ENCODE assay signal across 8 mouse cellular contexts in the genomic region with DNA sequence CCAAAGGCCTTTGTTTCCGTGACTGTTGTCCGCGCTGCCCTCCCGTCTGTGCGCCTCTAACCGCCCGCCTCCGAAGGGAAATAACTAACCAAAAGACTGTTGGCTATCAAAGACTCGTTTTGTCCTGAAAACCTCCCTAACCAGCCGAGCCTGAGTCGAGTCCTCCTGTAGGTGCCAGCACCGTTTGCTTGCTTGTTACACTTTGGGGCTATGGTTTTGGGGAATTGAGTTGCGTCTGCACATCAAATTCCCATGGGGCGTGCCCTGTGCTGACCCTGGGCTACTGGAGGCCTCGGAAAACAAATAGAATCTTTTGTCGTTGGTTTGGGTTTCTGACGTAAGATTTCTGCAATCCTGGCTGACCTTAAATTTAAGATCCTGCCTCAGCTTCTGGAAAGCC. TPM values are rescaled to one million over a fixed set of nuclear protein-coding genes. Genes with fewer than 3 reads are reported as not detected.
DNase-seq lines count a peak whose midpoint lies in the region; ATAC-seq and TF ChIP-seq lines count a peak whose summit lies in the region.

No protein-coding gene starts in this region.

- TF ChIP-seq CTCF in gastrocnemius, adult 2 months (IDR thresholded peaks at IDR 0.05) = no peak
- no peak for TF ChIP-seq CTCF in bone marrow, adult 2 months (IDR thresholded peaks at IDR 0.05; ENCODE audit: control insufficient read depth, insufficient read depth, low read length)

- DNase-seq in gastrocnemius, adult 2 months = peak; percentile 64
- DNase-seq in gastrocnemius, postnatal 4 days (ENCODE audit: low spot score in 2 of 2) = no peak
- peak; percentile 45 for DNase-seq in gastrocnemius, postnatal 14 days
- DNase-seq in limb, embryonic 11.5 days (ENCODE audit: low spot score) = peak; percentile 80
- DNase-seq in urinary bladder, postnatal 10 days (ENCODE audit: low spot score) = no peak
- DNase-seq in ovary, adult 18-20 months (ENCODE audit: low spot score) = no peak

- peak overlapping the region; percentile 89 for H3K9ac ChIP-seq in limb, embryonic 11.5 days (ENCODE audit: low read length)
- H3K9ac ChIP-seq in neural tube, embryonic 12.5 days = peak overlapping the region; percentile 62

- ATAC-seq in limb, embryonic 11.5 days (ENCODE audit: insufficient number of reproducible peaks, low FRiP score, low TSS enrichment, low read depth) = no peak; the same call in 1 of the 2 replicates
- no peak for ATAC-seq in neural tube, embryonic 12.5 days (ENCODE audit: low FRiP score, low read depth)

- WGBS in bone marrow, adult 2 months = under 1% methylated on average over 17 of the region's 17 CpGs
- WGBS in limb, embryonic 11.5 days = under 1% methylated on average over 17 of the region's 17 CpGs
- 1% methylated on average over 17 of the region's 17 CpGs for WGBS in neural tube, embryonic 12.5 days

- no peak for TF ChIP-seq POLR2A in bone marrow, adult 2 months (IDR thresholded peaks at IDR 0.05; ENCODE audit: borderline replicate concordance, control insufficient read depth, low read depth, low read length)

- peaks cover 6% of the 10 kb centered on the region; the same call in 1 of the 2 replicates for H3K4me1 ChIP-seq in bone marrow, adult 2 months (ENCODE audit: control insufficient read depth, insufficient read depth, low read length)
- H3K4me1 ChIP-seq in limb, embryonic 11.5 days (ENCODE audit: control insufficient read depth, insufficient read depth, low read length) = peaks cover 27% of the 10 kb centered on the region
- peaks cover 22% of the 10 kb centered on the region for H3K4me1 ChIP-seq in neural tube, embryonic 12.5 days

- no peaks in the 10 kb centered on the region for H3K27me3 ChIP-seq in limb, embryonic 11.5 days (ENCODE audit: control insufficient read depth, insufficient read depth, low read length)
- H3K27me3 ChIP-seq in neural tube, embryonic 12.5 days (replicated peaks) = no peaks in the 10 kb centered on the region

- H3K27ac ChIP-seq in gastrocnemius, adult 2 months = peak overlapping the region; percentile 89
- peak overlapping the region; percentile 77 for H3K27ac ChIP-seq in bone marrow, adult 2 months (ENCODE audit: control insufficient read depth, insufficient read depth, low read depth, low read length, poor library complexity)
- H3K27ac ChIP-seq in limb, embryonic 11.5 days (replicated peaks; ENCODE audit: low read depth, low read length) = peak overlapping the region; percentile 90
- peak overlapping the region; percentile 89 for H3K27ac ChIP-seq in neural tube, embryonic 12.5 days

- peaks cover 23% of the 10 kb centered on the region for H3K36me3 ChIP-seq in limb, embryonic 11.5 days (ENCODE audit: control insufficient read depth, insufficient read depth, low read length)
- H3K36me3 ChIP-seq in neural tube, embryonic 12.5 days = peaks cover 25% of the 10 kb centered on the region

- peak overlapping the region; percentile 78 for H3K4me3 ChIP-seq in gastrocnemius, adult 2 months
- H3K4me3 ChIP-seq in bone marrow, adult 2 months (replicated peaks; ENCODE audit: control insufficient read depth, low read depth, low read length) = peak overlapping the region; percentile 85
- peak overlapping the region; percentile 99 for H3K4me3 ChIP-seq in limb, embryonic 11.5 days (ENCODE audit: low read depth, low read length)
- H3K4me3 ChIP-seq in neural tube, embryonic 12.5 days = peak overlapping the region; percentile 43

- H3K9me3 ChIP-seq in limb, embryonic 11.5 days (ENCODE audit: control insufficient read depth, low read length) = no peaks in the 10 kb centered on the region
- no peaks in the 10 kb centered on the region for H3K9me3 ChIP-seq in neural tube, embryonic 12.5 days

- intact Hi-C loops in gastrocnemius, adult 2 months (cut with DNase I) = no loop called here
- intact Hi-C loops in gastrocnemius, postnatal 14 days (cut with DNase I; ENCODE audit: low total_unique reads) = no loop called here

- H3K4me2 ChIP-seq in limb, embryonic 11.5 days (ENCODE audit: low read depth, severe bottlenecking) = peak overlapping the region; percentile 63
- peak overlapping the region; percentile 65 for H3K4me2 ChIP-seq in neural tube, embryonic 12.5 days (replicated peaks)

RNA-seq across cellular contexts. Expression of a gene that starts 0.8 kb away (rescaled TPM):
- total RNA-seq in gastrocnemius, adult 2 months (2021) = 100 to 1,000 TPM; 552 to 624 TPM
- total RNA-seq in gastrocnemius, postnatal 4 days (2021) = 1,000 to 10,000 TPM; 1,483 to 1,628 TPM
- polyA plus RNA-seq in bone marrow, adult 2 months (2011; ENCODE audit: insufficient read depth, insufficient read length, low replicate concordance, missing spikeins) = 2,527 and 4,441 TPM in 2 replicates
- 100 to 1,000 TPM; 742 to 866 TPM for total RNA-seq in gastrocnemius, postnatal 14 days (2021)
- polyA plus RNA-seq in limb, embryonic 11.5 days (2014; fragmentation: Nextera tagmentation; extraction: Ambion mirVana) = 1,469 and 1,490 TPM in 2 replicates
- polyA plus RNA-seq in neural tube, embryonic 12.5 days (2016; fragmentation: Nextera tagmentation; extraction: Ambion mirVana) = 974 and 1,017 TPM in 2 replicates

RNA-seq across cellular contexts. Expression of a gene that starts 5.1 kb away (rescaled TPM):
- total RNA-seq in gastrocnemius, adult 2 months (2021) = 100 to 1,000 TPM; 457 to 518 TPM
- 1,000 to 10,000 TPM in 1 of 2 experiments, 100 to 1,000 TPM in 1; 985 to 1,047 TPM for total RNA-seq in gastrocnemius, postnatal 4 days (2021)
- 982 and 1,240 TPM in 2 replicates for polyA plus RNA-seq in bone marrow, adult 2 months (2011; ENCODE audit: insufficient read depth, insufficient read length, low replicate concordance, missing spikeins)
- total RNA-seq in gastrocnemius, postnatal 14 days (2021) = 100 to 1,000 TPM; 599 to 696 TPM
- polyA plus RNA-seq in limb, embryonic 11.5 days (2014; fragmentation: Nextera tagmentation; extraction: Ambion mirVana) = 1,759 and 1,785 TPM in 2 replicates
- polyA plus RNA-seq in neural tube, embryonic 12.5 days (2016; fragmentation: Nextera tagmentation; extraction: Ambion mirVana) = 1,089 and 1,117 TPM in 2 replicates

RNA-seq across cellular contexts. Expression of a gene that starts 6.7 kb away (rescaled TPM):
- total RNA-seq in gastrocnemius, adult 2 months (2021) = under 1 TPM in 1 of 2 experiments, not detected in 1; 0.26 TPM
- under 1 TPM in 1 of 2 experiments, not detected in 1; 0.34 TPM for total RNA-seq in gastrocnemius, postnatal 4 days (2021)
- not detected in 2 replicates for polyA plus RNA-seq in bone marrow, adult 2 months (2011; ENCODE audit: insufficient read depth, insufficient read length, low replicate concordance, missing spikeins)
- total RNA-seq in gastrocnemius, postnatal 14 days (2021) = not detected
- 0.45 TPM in 1 of 2 replicates, not detected in the other for polyA plus RNA-seq in limb, embryonic 11.5 days (2014; fragmentation: Nextera tagmentation; extraction: Ambion mirVana)
- not detected in 2 replicates for polyA plus RNA-seq in neural tube, embryonic 12.5 days (2016; fragmentation: Nextera tagmentation; extraction: Ambion mirVana)

RNA-seq across cellular contexts. Expression of a gene that starts 6.9 kb away (rescaled TPM):
- total RNA-seq in gastrocnemius, adult 2 months (2021) = 1 to 10 TPM; 2.2 to 3.3 TPM
- total RNA-seq in gastrocnemius, postnatal 4 days (2021) = 1 to 10 TPM; 2.4 to 5.1 TPM
- 32.5 and 85.0 TPM in 2 replicates for polyA plus RNA-seq in bone marrow, adult 2 months (2011; ENCODE audit: insufficient read depth, insufficient read length, low replicate concordance, missing spikeins)
- total RNA-seq in gastrocnemius, postnatal 14 days (2021) = 1 to 10 TPM; 1.9 to 2.5 TPM
- polyA plus RNA-seq in limb, embryonic 11.5 days (2014; fragmentation: Nextera tagmentation; extraction: Ambion mirVana) = 0.33 and 0.44 TPM in 2 replicates
- polyA plus RNA-seq in neural tube, embryonic 12.5 days (2016; fragmentation: Nextera tagmentation; extraction: Ambion mirVana) = 1.0 and 1.3 TPM in 2 replicates

RNA-seq across cellular contexts. Expression of a gene that starts 24.8 kb away (rescaled TPM):
- total RNA-seq in gastrocnemius, adult 2 months (2021) = 10 to 100 TPM; 34.7 to 39.7 TPM
- total RNA-seq in gastrocnemius, postnatal 4 days (2021) = 10 to 100 TPM; 52.1 to 59.3 TPM
- 39.2 and 92.4 TPM in 2 replicates for polyA plus RNA-seq in bone marrow, adult 2 months (2011; ENCODE audit: insufficient read depth, insufficient read length, low replicate concordance, missing spikeins)
- total RNA-seq in gastrocnemius, postnatal 14 days (2021) = 10 to 100 TPM; 40.0 to 42.4 TPM
- polyA plus RNA-seq in limb, embryonic 11.5 days (2014; fragmentation: Nextera tagmentation; extraction: Ambion mirVana) = 106 and 108 TPM in 2 replicates
- 90.2 and 94.0 TPM in 2 replicates for polyA plus RNA-seq in neural tube, embryonic 12.5 days (2016; fragmentation: Nextera tagmentation; extraction: Ambion mirVana)

Comparison
In these comparisons a context has a peak if more than half of its experiments do, and no peak if none do; other contexts are left out.
1. DNase-seq: peak in gastrocnemius, adult 2 months (single experiment), gastrocnemius, postnatal 14 days (single experiment) and limb, embryonic 11.5 days (single experiment); none in gastrocnemius, postnatal 4 days (0 of 2), urinary bladder, postnatal 10 days (single experiment) and ovary, adult 18-20 months (single experiment).
2. H3K4me3 ChIP-seq: peak in every context shown above with its lines; median percentile 99 in limb, embryonic 11.5 days; 85 in bone marrow, adult 2 months; 78 in gastrocnemius, adult 2 months; 43 in neural tube, embryonic 12.5 days.
3. Peak in every context shown above with its lines, with median percentiles within 50 percentile points of each other: H3K27ac ChIP-seq.